Mouse (Mus musculus) G1E (cell line): ENCODE measurements at regions not wholly inside any gene's neighbourhood (a gene's known extent, or its start where the extent isn't known, plus 50 kb on each side); places are given as distances from the start of the nearest gene placed in this dataset.

ENCODE experiments used
- CTCF ChIP-seq: IDR thresholded peaks from 2 replicates; pipeline ENCODE4 v1.5.1; 2012; ENCODE audit warnings: low read depth, low read length, inconsistent platforms, mixed read lengths
- GATA1 ChIP-seq: IDR thresholded peaks from 2 replicates; pipeline ENCODE4 v1.6.1; 2012; ENCODE audit warnings: borderline replicate concordance, low read length, inconsistent platforms, mixed read lengths
- POLR2AphosphoS5 ChIP-seq: IDR thresholded peaks from 2 replicates; pipeline ENCODE4 v1.6.1; 2012; ENCODE audit warnings: low read depth, low read length, inconsistent platforms; ENCODE audit not compliant: insufficient replicate concordance
- TAL1 ChIP-seq: conservative IDR thresholded peaks from 2 replicates; pipeline ENCODE4 v1.6.1; 2012; ENCODE audit warnings: low read depth, low read length, inconsistent platforms, mixed read lengths

DNA sequence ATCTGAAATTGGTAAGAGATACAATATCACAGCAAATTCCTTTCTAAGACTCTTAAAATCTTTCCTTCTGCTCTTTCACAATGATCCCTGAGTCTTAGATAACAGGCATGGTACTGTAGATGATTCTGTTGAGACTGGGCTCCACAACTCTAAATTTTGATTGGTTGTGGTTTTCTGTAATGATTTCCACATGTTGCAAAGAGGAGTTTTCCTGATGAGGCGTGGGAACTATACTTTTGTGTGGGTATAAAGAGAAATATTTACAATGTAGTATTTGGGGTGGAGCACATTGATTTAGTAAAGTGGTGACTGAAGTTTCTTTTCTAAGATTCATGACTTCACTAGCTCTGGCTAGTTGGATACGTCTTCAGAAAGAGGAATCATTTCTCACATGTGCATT, 653.2 kb downstream of the Gsdmc2 start:
- TF ChIP-seq CTCF (no peak), GATA1 (no peak), POLR2AphosphoS5 (no peak), TAL1 (no peak)
